Mouse (Mus musculus) heart, embryonic 16.5 days (tissue): Measurements from ENCODE around the gene Rgs18. TPM values are rescaled to one million over a fixed set of nuclear protein-coding genes. Genes with fewer than 3 reads are reported as not detected.

Source experiments
- polyA plus RNA-seq: library from polyadenylated mRNA; unstranded; fragments of >200 nt; fragmentation: Nextera tagmentation; extraction: Ambion mirVana; gene quantifications from 2 replicates; pipeline ENCODE4 v1.2.1, GENCODE M21; 2015

The Rgs18 gene
- polyA plus RNA-seq, 1 experiment from 2014 or later, result 1.3 TPM

Other genes starting within 250 kb of the Rgs18 start
- 0.12 TPM in 1 of 2 replicates, not detected in the other for gene Rgs21, start 207.8 kb downstream of the Rgs18 start, polyA plus RNA-seq